Mouse (Mus musculus): ENCODE measurements at regions not wholly inside any gene's neighbourhood (a gene's known extent, or its start where the extent isn't known, plus 50 kb on each side); places are given as distances from the start of the nearest gene placed in this dataset.
A peak's percentile ranks its signal among the peaks of the same experiment; 100 is the strongest.

- Histone ChIP-seq H3K9ac (ENCODE audit: low read depth, low read length, severe bottlenecking) (no peak overlapping the region), H3K4me3 (replicated peaks; ENCODE audit: low read length) (no peak overlapping the region), H3K4me2 (replicated peaks; ENCODE audit: low read depth, low read length, severe bottlenecking) (no peak overlapping the region), H3K9me3 (ENCODE audit: control insufficient read depth, low read length) (no peaks in the 10 kb centered on the region), H3K27me3 (ENCODE audit: control insufficient read depth, insufficient read depth, low read length) (no peaks in the 10 kb centered on the region), H3K27ac (replicated peaks; ENCODE audit: low read depth, low read length) (no peak overlapping the region), H3K36me3 (ENCODE audit: control insufficient read depth, insufficient read depth, low read length) (no peaks in the 10 kb centered on the region), H3K4me1 (ENCODE audit: control insufficient read depth, insufficient read depth, low read length) (no peaks in the 10 kb centered on the region)
- DNase-seq (ENCODE audit: low spot score): no peak
- 90% methylated on average over 1 of the region's 1 CpGs for WGBS
- ATAC-seq (ENCODE audit: low FRiP score, low read depth): no peak
- no peak for TF ChIP-seq POLR2A (IDR thresholded peaks at IDR 0.05; ENCODE audit: borderline replicate concordance, extremely low read depth, insufficient read depth, insufficient read length)
Observed at GRCm38 (mm10) chr3:18960341-18960740, 668.1 kb downstream of the 1700064H15Rik start.

GRCm38 (mm10) chr3:18988662-18989061 is 639.8 kb downstream of the 1700064H15Rik start:
- 86% methylated on average over 3 of the region's 3 CpGs for WGBS
- no peak for TF ChIP-seq POLR2A (IDR thresholded peaks at IDR 0.05; ENCODE audit: borderline replicate concordance, extremely low read depth, insufficient read depth, insufficient read length)
- no peaks in the 10 kb centered on the region for H3K9me3 ChIP-seq (ENCODE audit: control insufficient read depth, low read length)

GRCm38 (mm10) chr3:18989577-18990240 is 638.8 kb downstream of the 1700064H15Rik start:
- DNase-seq (ENCODE audit: low spot score) (peak; percentile 2), ATAC-seq (ENCODE audit: low FRiP score, low read depth) (no peak)
- H3K4me2 ChIP-seq (replicated peaks; ENCODE audit: low read depth, low read length, severe bottlenecking): no peak overlapping the region
- H3K9ac ChIP-seq (ENCODE audit: low read depth, low read length, severe bottlenecking): no peak overlapping the region
- H3K27ac ChIP-seq (replicated peaks; ENCODE audit: low read depth, low read length): no peak overlapping the region
- H3K27me3 ChIP-seq (ENCODE audit: control insufficient read depth, insufficient read depth, low read length): no peaks in the 10 kb centered on the region
- no peak for TF ChIP-seq POLR2A (IDR thresholded peaks at IDR 0.05; ENCODE audit: borderline replicate concordance, extremely low read depth, insufficient read depth, insufficient read length)
- no peaks in the 10 kb centered on the region for H3K36me3 ChIP-seq (ENCODE audit: control insufficient read depth, insufficient read depth, low read length)
- no peaks in the 10 kb centered on the region for H3K9me3 ChIP-seq (ENCODE audit: control insufficient read depth, low read length)
- no peak overlapping the region for H3K4me3 ChIP-seq (replicated peaks; ENCODE audit: low read length)
- no peaks in the 10 kb centered on the region for H3K4me1 ChIP-seq (ENCODE audit: control insufficient read depth, insufficient read depth, low read length)
- WGBS: 55% methylated on average over 13 of the region's 13 CpGs

More at GRCm38 (mm10) chr3:18988662-18989061, 639.8 kb downstream of the 1700064H15Rik start:
- Histone ChIP-seq H3K27me3 (ENCODE audit: control insufficient read depth, insufficient read depth, low read length) (no peaks in the 10 kb centered on the region), H3K4me1 (ENCODE audit: control insufficient read depth, insufficient read depth, low read length) (no peaks in the 10 kb centered on the region), H3K4me3 (replicated peaks; ENCODE audit: low read length) (no peak overlapping the region), H3K27ac (replicated peaks; ENCODE audit: low read depth, low read length) (no peak overlapping the region), H3K36me3 (ENCODE audit: control insufficient read depth, insufficient read depth, low read length) (no peaks in the 10 kb centered on the region), H3K4me2 (replicated peaks; ENCODE audit: low read depth, low read length, severe bottlenecking) (no peak overlapping the region), H3K9ac (ENCODE audit: low read depth, low read length, severe bottlenecking) (no peak overlapping the region)
- ATAC-seq (ENCODE audit: low FRiP score, low read depth): no peak
- DNase-seq (ENCODE audit: low spot score): peak; percentile 0

DNA sequence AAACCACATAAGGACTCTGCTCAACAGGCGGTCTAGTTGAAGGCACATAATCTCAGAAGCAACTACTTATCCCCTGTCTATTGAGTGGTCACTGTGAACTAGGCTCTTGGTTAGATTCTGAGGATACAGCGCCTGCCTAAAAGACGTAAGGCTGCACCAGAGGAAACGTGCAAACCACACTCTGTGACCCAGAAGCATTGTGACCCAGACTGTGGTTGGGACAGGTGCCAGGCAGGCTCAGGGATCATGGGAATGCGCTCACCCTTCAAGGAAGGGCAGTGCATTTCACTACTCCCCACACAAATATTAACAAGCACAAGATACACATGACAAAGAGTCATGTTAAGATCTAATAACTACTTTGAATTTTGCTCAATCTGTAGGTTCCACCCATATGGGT is 628.3 kb downstream of the 1700064H15Rik start:
- Histone ChIP-seq H3K9me3 (ENCODE audit: control insufficient read depth, low read length) (no peaks in the 10 kb centered on the region), H3K4me3 (replicated peaks; ENCODE audit: low read length) (no peak overlapping the region), H3K27me3 (ENCODE audit: control insufficient read depth, insufficient read depth, low read length) (no peaks in the 10 kb centered on the region), H3K36me3 (ENCODE audit: control insufficient read depth, insufficient read depth, low read length) (no peaks in the 10 kb centered on the region), H3K4me1 (ENCODE audit: control insufficient read depth, insufficient read depth, low read length) (no peaks in the 10 kb centered on the region), H3K4me2 (replicated peaks; ENCODE audit: low read depth, low read length, severe bottlenecking) (no peak overlapping the region), H3K27ac (replicated peaks; ENCODE audit: low read depth, low read length) (no peak overlapping the region), H3K9ac (ENCODE audit: low read depth, low read length, severe bottlenecking) (no peak overlapping the region)
- no peak for DNase-seq (ENCODE audit: low spot score)
- no peak for TF ChIP-seq POLR2A (IDR thresholded peaks at IDR 0.05; ENCODE audit: borderline replicate concordance, extremely low read depth, insufficient read depth, insufficient read length)
- no peak for ATAC-seq (ENCODE audit: low FRiP score, low read depth)
- 85% methylated on average over 5 of the region's 5 CpGs for WGBS

DNA sequence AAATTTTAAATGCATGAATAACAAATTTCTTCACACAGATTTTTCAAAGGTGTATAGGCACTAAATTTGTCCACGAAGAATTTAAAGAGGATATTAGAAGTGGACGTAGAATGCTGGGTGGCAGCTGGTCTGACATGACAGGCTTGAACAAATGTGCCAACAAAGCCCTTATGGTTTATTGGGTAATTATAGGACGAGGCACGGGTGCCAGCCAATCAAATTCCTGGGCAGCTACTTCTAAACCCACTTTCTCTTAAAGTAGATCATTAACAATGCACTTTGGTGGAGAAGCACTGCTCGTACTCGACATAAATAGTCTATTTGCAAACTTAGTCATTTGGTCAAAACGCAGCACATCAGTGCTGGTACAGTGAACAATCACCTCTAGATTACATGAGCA is 626.4 kb downstream of the 1700064H15Rik start:
- Histone ChIP-seq H3K4me3 (replicated peaks; ENCODE audit: low read length) (no peak overlapping the region), H3K36me3 (ENCODE audit: control insufficient read depth, insufficient read depth, low read length) (no peaks in the 10 kb centered on the region), H3K9me3 (ENCODE audit: control insufficient read depth, low read length) (no peaks in the 10 kb centered on the region), H3K27me3 (ENCODE audit: control insufficient read depth, insufficient read depth, low read length) (no peaks in the 10 kb centered on the region), H3K27ac (replicated peaks; ENCODE audit: low read depth, low read length) (no peak overlapping the region), H3K4me1 (ENCODE audit: control insufficient read depth, insufficient read depth, low read length) (no peaks in the 10 kb centered on the region), H3K9ac (ENCODE audit: low read depth, low read length, severe bottlenecking) (no peak overlapping the region), H3K4me2 (replicated peaks; ENCODE audit: low read depth, low read length, severe bottlenecking) (no peak overlapping the region)
- ATAC-seq (ENCODE audit: low FRiP score, low read depth) (no peak), DNase-seq (ENCODE audit: low spot score) (no peak)
- WGBS: 48% methylated on average over 7 of the region's 7 CpGs
- TF ChIP-seq POLR2A (IDR thresholded peaks at IDR 0.05; ENCODE audit: borderline replicate concordance, extremely low read depth, insufficient read depth, insufficient read length): no peak

Data from limb, embryonic 14.5 days (tissue).